Mouse (Mus musculus) lung, postnatal 0 days (tissue): Measurements from ENCODE around the gene Hemgn.

ENCODE experiments used
- CTCF ChIP-seq: IDR thresholded peaks from 2 replicates; pipeline ENCODE4 v1.5.1; 2016; ENCODE audit warnings: antibody characterized with exemption, mild to moderate bottlenecking
- EP300 ChIP-seq: IDR thresholded peaks from 2 replicates; pipeline ENCODE4 v1.6.1; 2016; ENCODE audit warnings: antibody characterized with exemption, mild to moderate bottlenecking, control low read depth

DNA sequence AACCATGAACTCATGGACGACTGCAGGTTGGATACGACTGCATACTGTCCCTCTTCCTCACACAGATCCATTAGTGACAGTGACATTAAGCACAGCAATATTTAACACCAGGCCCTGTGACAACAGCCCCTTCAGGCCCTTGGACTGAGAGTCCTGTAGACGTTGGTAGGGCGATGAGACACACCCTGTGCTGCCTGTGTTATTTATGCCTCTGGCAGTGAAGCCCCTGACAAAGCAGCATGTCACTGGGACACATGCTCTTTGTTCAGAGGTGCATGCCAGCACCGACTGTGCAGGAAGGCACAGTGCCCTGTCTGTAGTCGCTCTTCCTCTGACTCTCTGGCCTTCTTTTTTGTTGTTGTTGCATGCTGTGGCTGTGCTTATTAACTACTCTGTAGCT is 35.6 kb upstream of the Hemgn start:
- TF ChIP-seq CTCF (no peak), EP300 (no peak)
